Mouse (Mus musculus) CH12.LX (cell line): Measurements from ENCODE around the gene Sema3a. TPM values are rescaled to one million over a fixed set of nuclear protein-coding genes. Genes with fewer than 3 reads are reported as not detected.

Experiments
- DNase-seq: peaks from one replicate; pipeline ENCODE4 v3.0.0-alpha.2; 2013; ENCODE audit errors: extremely low read depth
- H3K27ac ChIP-seq: 2 replicates; pipeline ENCODE4 v1.5.1; 2012; ENCODE audit warnings: low read depth, mild to moderate bottlenecking, control low read depth, moderate library complexity; ENCODE audit not compliant: insufficient read depth
- H3K27me3 ChIP-seq: replicated peaks from 2 replicates; pipeline ENCODE3; 2012; ENCODE audit warnings: inconsistent platforms
- H3K36me3 ChIP-seq, 2 experiments: replicated peaks in 1 of 2; 2 replicates each; pipeline versions ENCODE3 to v1.6.1; 2012; ENCODE audit warnings: inconsistent platforms in 1 of 2, low read length in 1 of 2, mild to moderate bottlenecking in 1 of 2, mixed read lengths in 1 of 2, moderate library complexity in 1 of 2; ENCODE audit not compliant: control insufficient read depth in 1 of 2, insufficient read depth in 1 of 2
- H3K4me1 ChIP-seq, 2 experiments: 2 replicates each; pipeline ENCODE4 v1.6.1; 2012; ENCODE audit warnings: inconsistent platforms in 1 of 2, moderate library complexity in 1 of 2; ENCODE audit not compliant: insufficient read depth in 2 of 2, control insufficient read depth in 1 of 2
- H3K4me2 ChIP-seq: 2 replicates; pipeline ENCODE4 v1.6.1; 2012; ENCODE audit warnings: low read depth, mild to moderate bottlenecking, control low read depth; ENCODE audit not compliant: poor library complexity, insufficient read depth, severe bottlenecking
- H3K4me3 ChIP-seq, 3 experiments: fragments of 150-350 bp in 1 of 3; sonication (generic) in 1 of 3; replicated peaks in 1 of 3; 2 replicates each; pipeline versions ENCODE3 to v1.5.1; 2011 to 2012; ENCODE audit warnings: low read depth in 2 of 3, low read length in 2 of 3, mild to moderate bottlenecking in 2 of 3, moderate library complexity in 2 of 3, control low read depth in 1 of 3, improper control_type of control experiment in 1 of 3, inconsistent platforms in 1 of 3, mixed read lengths in 1 of 3; ENCODE audit not compliant: poor library complexity in 1 of 3
- H3K79me2 ChIP-seq: replicated peaks from 2 replicates; pipeline ENCODE4 v1.6.1; 2012; ENCODE audit warnings: mild to moderate bottlenecking, moderate library complexity; ENCODE audit not compliant: control insufficient read depth, poor library complexity, insufficient read depth, severe bottlenecking; ENCODE audit errors: extremely low read depth
- H3K9ac ChIP-seq: 2 replicates; pipeline ENCODE4 v1.6.1; 2012; ENCODE audit warnings: low read depth, mild to moderate bottlenecking, control low read depth, moderate library complexity; ENCODE audit not compliant: insufficient read depth
- H3K9me3 ChIP-seq: replicated peaks from 2 replicates; pipeline ENCODE3; 2012; ENCODE audit warnings: low read length, inconsistent platforms, mixed read lengths
- BHLHE40 ChIP-seq: IDR thresholded peaks from 2 replicates; pipeline ENCODE4 v1.6.1; 2011; ENCODE audit warnings: mild to moderate bottlenecking, low read depth, low read length, improper control_type of control experiment
- CHD1 ChIP-seq: IDR thresholded peaks from 2 replicates; pipeline ENCODE4 v1.6.1; 2012; ENCODE audit warnings: low read depth, low read length, improper control_type of control experiment, inconsistent platforms
- CHD2 ChIP-seq: IDR thresholded peaks from 2 replicates; pipeline ENCODE4 v1.6.1; 2011; ENCODE audit warnings: low read length, improper control_type of control experiment
- EP300 ChIP-seq: IDR thresholded peaks from 2 replicates; pipeline ENCODE4 v1.6.1; 2011; ENCODE audit warnings: low read length, improper control_type of control experiment
- GABPA ChIP-seq: IDR thresholded peaks from 2 replicates; pipeline ENCODE4 v1.6.1; 2012; ENCODE audit warnings: low read depth, low read length, improper control_type of control experiment, inconsistent platforms; ENCODE audit not compliant: insufficient replicate concordance
- IRF4 ChIP-seq: IDR thresholded peaks from 2 replicates; pipeline ENCODE4 v1.6.1; 2014; ENCODE audit warnings: low read depth, mild to moderate bottlenecking, inconsistent platforms, low read length, improper control_type of control experiment
- JUN ChIP-seq: IDR thresholded peaks from 2 replicates; pipeline ENCODE4 v1.6.1; 2011; ENCODE audit warnings: low read depth, mild to moderate bottlenecking, low read length, improper control_type of control experiment, moderate library complexity; ENCODE audit not compliant: insufficient read depth
- MAFK ChIP-seq: IDR thresholded peaks from 2 replicates; pipeline ENCODE4 v1.6.1; 2011; ENCODE audit warnings: low read length, improper control_type of control experiment; ENCODE audit not compliant: insufficient replicate concordance
- MAX ChIP-seq: IDR thresholded peaks from 2 replicates; pipeline ENCODE4 v1.6.1; 2011; ENCODE audit warnings: low read length, improper control_type of control experiment
- MAZ ChIP-seq: IDR thresholded peaks from 2 replicates; pipeline ENCODE4 v1.6.1; 2012; ENCODE audit warnings: low read depth, mild to moderate bottlenecking, inconsistent platforms, low read length, improper control_type of control experiment, moderate library complexity
- MXI1 ChIP-seq: IDR thresholded peaks from 2 replicates; pipeline ENCODE4 v1.6.1; 2011; ENCODE audit warnings: mild to moderate bottlenecking, low read depth, low read length, improper control_type of control experiment
- PAX5 ChIP-seq: IDR thresholded peaks from 2 replicates; pipeline ENCODE4 v1.6.1; 2012; ENCODE audit warnings: low read length, inconsistent platforms, mixed read lengths
- POLR2A ChIP-seq: IDR thresholded peaks from 2 replicates; pipeline ENCODE4 v1.6.1; 2011; ENCODE audit warnings: low read depth, mild to moderate bottlenecking, improper control_type of control experiment, low read length
- POLR2AphosphoS2 ChIP-seq: IDR thresholded peaks from 2 replicates; pipeline ENCODE4 v1.6.1; 2011; ENCODE audit warnings: low read depth, low read length, improper control_type of control experiment
- RAD21 ChIP-seq: IDR thresholded peaks from 2 replicates; pipeline ENCODE4 v1.6.1; 2011; ENCODE audit warnings: low read depth, mild to moderate bottlenecking, low read length, improper control_type of control experiment, moderate library complexity
- SIN3A ChIP-seq: IDR thresholded peaks from 2 replicates; pipeline ENCODE4 v1.6.1; 2012; ENCODE audit warnings: low read length, improper control_type of control experiment, inconsistent platforms
- SMC3 ChIP-seq: IDR thresholded peaks from 2 replicates; pipeline ENCODE4 v1.6.1; 2011; ENCODE audit warnings: low read depth, low read length, improper control_type of control experiment
- TBP ChIP-seq: conservative IDR thresholded peaks from 2 replicates; pipeline ENCODE4 v1.6.1; 2011; ENCODE audit warnings: low read depth, low read length, improper control_type of control experiment
- TCF12 ChIP-seq: IDR thresholded peaks from 2 replicates; pipeline ENCODE4 v1.6.1; 2014; ENCODE audit warnings: low read depth, mild to moderate bottlenecking, inconsistent platforms, low read length, improper control_type of control experiment
- ZMIZ1 ChIP-seq: IDR thresholded peaks from 2 replicates; pipeline ENCODE4 v1.6.1; 2012; ENCODE audit warnings: low read depth, mild to moderate bottlenecking, inconsistent platforms, low read length, improper control_type of control experiment
- ZNF384 ChIP-seq: IDR thresholded peaks from 2 replicates; pipeline ENCODE4 v1.6.1; 2012; ENCODE audit warnings: low read depth, low read length, improper control_type of control experiment, inconsistent platforms
- dilution Hi-C: fragments of 300-500 bp; cut with MboI; formaldehyde crosslinking; loops from 2 replicates; pipeline ENCODE4 v1.14.3; 2020; ENCODE audit warnings: low sequenced_read_pairs; ENCODE audit not compliant: extremely low pct_unique_long_range_greater_than_20kb, extremely low pct_ligation_motif_present
- in situ Hi-C: fragments of 300-500 bp; cut with MboI; formaldehyde crosslinking; loops from 3 replicates; pipeline ENCODE4 v1.14.3; 2019; ENCODE audit warnings: low sequenced_read_pairs, low pct_ligation_motif_present, low pct_unique_long_range_greater_than_20kb, mixed read lengths
- polyA plus RNA-seq: library from polyadenylated mRNA; unstranded; fragments of >175 nt; gene quantifications from 2 replicates; pipeline ENCODE4 v1.2.1, GENCODE M21; 2012; ENCODE audit warnings: low read depth; ENCODE audit not compliant: insufficient read length
- total RNA-seq, 2 experiments: library from RNA; depleted of rRNA; stranded (reverse); fragments of 300-350 nt in 1 of 2; fragments of >200 nt in 1 of 2; gene quantifications; 2 replicates each; pipeline ENCODE4 v1.2.3; 2012 to 2014

Sema3a gene
- total and polyA plus RNA-seq, 3 experiments, result not detected

DNA sequence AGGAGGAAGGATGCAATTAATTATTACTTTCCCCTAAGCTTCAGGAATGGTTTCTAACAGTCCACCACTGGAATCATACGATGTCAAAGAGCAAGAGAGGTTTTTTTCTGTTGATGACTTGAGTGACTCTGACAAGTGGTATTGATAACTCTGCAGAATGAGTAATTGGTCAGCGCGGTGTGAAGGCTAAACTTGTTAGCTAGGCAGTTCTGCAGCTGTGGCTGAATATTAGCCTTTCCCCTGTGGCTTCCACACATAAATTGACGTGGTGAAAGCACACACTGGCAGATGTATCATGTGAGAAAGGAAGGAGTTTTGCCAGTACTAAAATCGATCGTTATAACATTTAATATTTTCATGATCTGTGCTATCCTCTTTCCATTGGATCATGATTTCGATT lies 497.4 kb downstream of the Sema3a start:
- dilution Hi-C loops, result no loop called here
- in situ Hi-C loops, result no loop called here

DNA sequence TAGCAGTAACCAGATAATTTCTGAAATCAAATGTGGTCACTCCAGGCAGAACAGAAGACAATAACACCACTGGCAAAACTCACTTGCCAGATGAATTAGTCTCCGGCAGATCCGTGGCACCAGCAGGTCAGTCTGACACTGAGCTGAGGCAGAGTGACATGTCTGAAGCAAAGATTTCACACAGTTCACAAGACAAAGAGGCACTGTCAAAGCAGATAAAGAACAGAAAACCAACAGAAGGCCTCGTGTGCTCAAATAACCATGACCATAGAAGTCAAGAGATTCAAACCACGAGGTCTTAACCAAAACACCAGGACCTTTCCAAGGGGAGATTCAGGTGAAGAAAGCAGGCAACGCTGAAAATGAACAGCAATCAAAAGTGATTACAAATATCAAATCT lies 499.5 kb downstream of the Sema3a start:
- Histone ChIP-seq H3K27me3 (no peaks in the 10 kb centered on the region), H3K27ac (no peak overlapping the region), H3K36me3 (no peaks in the 10 kb centered on the region), H3K79me2 (no peaks in the 10 kb centered on the region), H3K9me3 (peaks cover 33% of the 10 kb centered on the region), H3K4me2 (no peak overlapping the region), H3K4me3 (no peak overlapping the region), H3K9ac (no peak overlapping the region), H3K4me1 (0 out of 4 replicates have a peak, but pooled peaks cover 0 to 2% of the 10 kb centered on the region in 2 experiments)
- DNase-seq, result no peak
- in situ Hi-C loops (loop anchor here (25.0 kb wide), 1 partner anchor 1062 kb away; no protein-coding TSS in a partner anchor), dilution Hi-C loops (no loop called here)
- TF ChIP-seq MAZ (no peak), RAD21 (no peak), JUN (no peak), IRF4 (no peak), SMC3 (no peak), MXI1 (no peak)

More for the DNA sequence above, 497.4 kb downstream of the Sema3a start:
- Histone ChIP-seq H3K79me2 (no peaks in the 10 kb centered on the region), H3K9ac (no peak overlapping the region), H3K27me3 (no peaks in the 10 kb centered on the region), H3K4me3 (no peak overlapping the region), H3K9me3 (peaks cover 36% of the 10 kb centered on the region), H3K36me3 (no peaks in the 10 kb centered on the region), H3K27ac (no peak overlapping the region), H3K4me2 (no peak overlapping the region), H3K4me1 (no peaks in the 10 kb centered on the region)
- TF ChIP-seq EP300 (no peak), TBP (no peak), POLR2A (no peak), PAX5 (no peak), TCF12 (no peak), MAZ (no peak), SMC3 (no peak), GABPA (no peak), SIN3A (no peak), MXI1 (no peak), ZNF384 (no peak), MAFK (no peak), CHD1 (no peak), CHD2 (no peak), ZMIZ1 (no peak), BHLHE40 (no peak), MAX (no peak), POLR2AphosphoS2 (no peak)
- no peak for DNase-seq
